Mouse (Mus musculus) bone marrow, adult 2 months (tissue): Measurements from ENCODE around the gene Tfcp2l1. TPM values are rescaled to one million over a fixed set of nuclear protein-coding genes. Genes with fewer than 3 reads are reported as not detected.

Experiments
- H3K27ac ChIP-seq: fragments of 200-500 bp; 2 replicates; pipeline ENCODE4 v1.5.1; 2012; ENCODE audit warnings: low read depth, mild to moderate bottlenecking, control low read depth, inconsistent platforms, low read length; ENCODE audit not compliant: control insufficient read depth, poor library complexity, insufficient read depth
- H3K4me1 ChIP-seq: fragments of 200-500 bp; 2 replicates; pipeline ENCODE4 v1.6.1; 2011; ENCODE audit warnings: low read length; ENCODE audit not compliant: control insufficient read depth, insufficient read depth
- H3K4me3 ChIP-seq: fragments of 200-500 bp; replicated peaks from 2 replicates; pipeline ENCODE3; 2011; ENCODE audit warnings: mild to moderate bottlenecking, low read depth, low read length, control low read depth; ENCODE audit not compliant: control insufficient read depth
- CTCF ChIP-seq: fragments of 200-500 bp; IDR thresholded peaks from 2 replicates; pipeline ENCODE4 v1.5.1; 2011; ENCODE audit warnings: low read length, control low read depth; ENCODE audit not compliant: control insufficient read depth, insufficient read depth
- POLR2A ChIP-seq: fragments of 200-500 bp; IDR thresholded peaks from 2 replicates; pipeline ENCODE4 v1.6.1; 2011; ENCODE audit warnings: low read depth, mild to moderate bottlenecking, control low read depth, low read length, borderline replicate concordance; ENCODE audit not compliant: control insufficient read depth
- WGBS: fragments of 180-500 bp; shearing (Covaris S2); methylation state at CpG from one replicate; pipeline ENCODE4 v1.1.7; 2018; 5-methylcytosine and 5-hydroxymethylcytosine counted together
- polyA plus RNA-seq: library from polyadenylated mRNA; stranded (reverse); fragments of >200 nt; gene quantifications from 2 replicates; pipeline ENCODE4 v1.2.4, GENCODE M21; 2011; ENCODE audit warnings: low replicate concordance; ENCODE audit not compliant: missing spikeins, insufficient read depth, insufficient read length

Gene Tfcp2l1
- polyA plus RNA-seq, 1 experiment = 2.7 TPM

GRCm38 (mm10) chr1:118672196-118672595 is 44.5 kb downstream of the Tfcp2l1 start:
- H3K4me1 ChIP-seq = no peaks in the 10 kb centered on the region
- no peak overlapping the region for H3K27ac ChIP-seq
- WGBS = 82% methylated on average over 8 of the region's 8 CpGs
- TF ChIP-seq POLR2A (no peak), CTCF (no peak)
- H3K4me3 ChIP-seq = no peak overlapping the region

- 80% methylated on average over 4 of the region's 4 CpGs for WGBS
- Histone ChIP-seq H3K4me3 (no peak overlapping the region), H3K4me1 (no peaks in the 10 kb centered on the region), H3K27ac (no peak overlapping the region)
- TF ChIP-seq CTCF (no peak), POLR2A (no peak)
Observed at GRCm38 (mm10) chr1:118674176-118674575, 46.4 kb downstream of the Tfcp2l1 start.

GRCm38 (mm10) chr1:118681980-118682379 is 54.2 kb downstream of the Tfcp2l1 start:
- WGBS = 84% methylated on average over 1 of the region's 1 CpGs
- TF ChIP-seq CTCF (no peak), POLR2A (no peak)
- Histone ChIP-seq H3K27ac (no peak overlapping the region), H3K4me3 (no peak overlapping the region), H3K4me1 (no peaks in the 10 kb centered on the region)

GRCm38 (mm10) chr1:118683686-118684085 is 55.9 kb downstream of the Tfcp2l1 start:
- TF ChIP-seq CTCF (no peak), POLR2A (no peak)
- no peak overlapping the region for H3K27ac ChIP-seq
- H3K4me1 ChIP-seq = no peaks in the 10 kb centered on the region
- WGBS = 78% methylated on average over 4 of the region's 4 CpGs
- H3K4me3 ChIP-seq = no peak overlapping the region

GRCm38 (mm10) chr1:118687726-118688125 is 60.0 kb downstream of the Tfcp2l1 start:
- Histone ChIP-seq H3K27ac (no peak overlapping the region), H3K4me3 (no peak overlapping the region), H3K4me1 (no peaks in the 10 kb centered on the region)
- TF ChIP-seq POLR2A = no peak
- TF ChIP-seq CTCF = no peak
- WGBS = 83% methylated on average over 10 of the region's 10 CpGs

- Histone ChIP-seq H3K4me3 (no peak overlapping the region), H3K4me1 (no peaks in the 10 kb centered on the region), H3K27ac (no peak overlapping the region)
- 58% methylated on average over 5 of the region's 5 CpGs for WGBS
- TF ChIP-seq CTCF (no peak), POLR2A (no peak)
Observed at GRCm38 (mm10) chr1:118689830-118690229, 62.1 kb downstream of the Tfcp2l1 start.

- TF ChIP-seq POLR2A (no peak), CTCF (no peak)
- no peak overlapping the region for H3K27ac ChIP-seq
- H3K4me1 ChIP-seq = no peaks in the 10 kb centered on the region
- no peak overlapping the region for H3K4me3 ChIP-seq
- 80% methylated on average over 2 of the region's 2 CpGs for WGBS
Observed at GRCm38 (mm10) chr1:118694436-118694835, 66.7 kb downstream of the Tfcp2l1 start.

GRCm38 (mm10) chr1:118697906-118698305 is 70.2 kb downstream of the Tfcp2l1 start:
- WGBS = 69% methylated on average over 6 of the region's 6 CpGs
- TF ChIP-seq POLR2A = no peak
- no peak for TF ChIP-seq CTCF
- H3K4me3 ChIP-seq = no peak overlapping the region

More at GRCm38 (mm10) chr1:118697906-118698305, 70.2 kb downstream of the Tfcp2l1 start:
- H3K4me1 ChIP-seq = no peaks in the 10 kb centered on the region
- H3K27ac ChIP-seq = no peak overlapping the region
